Mouse (Mus musculus): ENCODE data around the gene Slc6a8. TPM values are rescaled to one million over a fixed set of nuclear protein-coding genes. Genes with fewer than 3 reads are reported as not detected.

Gene Slc6a8
- polyA plus RNA-seq, 1 experiment from 2014 or later: 10.4 TPM

- no peak overlapping the region for H3K4me3 ChIP-seq (ENCODE audit: low read length)
- H3K27ac ChIP-seq (ENCODE audit: low read depth, low read length): no peak overlapping the region
- no peaks in the 10 kb centered on the region for H3K4me1 ChIP-seq (ENCODE audit: control insufficient read depth, insufficient read depth, low read length)
- no peaks in the 10 kb centered on the region for H3K27me3 ChIP-seq (ENCODE audit: control insufficient read depth, insufficient read depth, low read length)
- H3K9ac ChIP-seq (ENCODE audit: low read depth, low read length): no peak overlapping the region
- no peak overlapping the region for H3K4me2 ChIP-seq (replicated peaks; ENCODE audit: low read depth, low read length)
- H3K9me3 ChIP-seq (ENCODE audit: control insufficient read depth, low read length): no peaks in the 10 kb centered on the region
- 24% methylated on average over 6 of the region's 6 CpGs for WGBS
- H3K36me3 ChIP-seq (ENCODE audit: control insufficient read depth, insufficient read depth, low read length): no peaks in the 10 kb centered on the region
- ATAC-seq (ENCODE audit: low FRiP score, low TSS enrichment): peak; percentile 72; the same call in 1 of the 2 replicates
These were observed 18.8 kb upstream of the Slc6a8 start for GRCm38 (mm10) chrX:73654177-73654576.

GRCm38 (mm10) chrX:73655529-73655928 lies 17.4 kb upstream of the Slc6a8 start:
- Histone ChIP-seq H3K4me1 (ENCODE audit: control insufficient read depth, insufficient read depth, low read length) (no peaks in the 10 kb centered on the region), H3K36me3 (ENCODE audit: control insufficient read depth, insufficient read depth, low read length) (no peaks in the 10 kb centered on the region), H3K27me3 (ENCODE audit: control insufficient read depth, insufficient read depth, low read length) (no peaks in the 10 kb centered on the region), H3K9me3 (ENCODE audit: control insufficient read depth, low read length) (no peaks in the 10 kb centered on the region), H3K27ac (ENCODE audit: low read depth, low read length) (no peak overlapping the region), H3K9ac (ENCODE audit: low read depth, low read length) (no peak overlapping the region), H3K4me3 (ENCODE audit: low read length) (no peak overlapping the region), H3K4me2 (replicated peaks; ENCODE audit: low read depth, low read length) (no peak overlapping the region)
- ATAC-seq (ENCODE audit: low FRiP score, low TSS enrichment): no peak
- 74% methylated on average over 3 of the region's 3 CpGs for WGBS

- Histone ChIP-seq H3K27ac (ENCODE audit: low read depth, low read length) (no peak overlapping the region), H3K27me3 (ENCODE audit: control insufficient read depth, insufficient read depth, low read length) (no peaks in the 10 kb centered on the region), H3K4me3 (ENCODE audit: low read length) (no peak overlapping the region), H3K4me2 (replicated peaks; ENCODE audit: low read depth, low read length) (no peak overlapping the region), H3K4me1 (ENCODE audit: control insufficient read depth, insufficient read depth, low read length) (no peaks in the 10 kb centered on the region), H3K9me3 (ENCODE audit: control insufficient read depth, low read length) (no peaks in the 10 kb centered on the region), H3K9ac (ENCODE audit: low read depth, low read length) (no peak overlapping the region), H3K36me3 (ENCODE audit: control insufficient read depth, insufficient read depth, low read length) (no peaks in the 10 kb centered on the region)
- ATAC-seq (ENCODE audit: low FRiP score, low TSS enrichment): no peak
- WGBS: 60% methylated on average over 7 of the region's 7 CpGs
These were observed 14.6 kb upstream of the Slc6a8 start for GRCm38 (mm10) chrX:73658391-73658790.

- Histone ChIP-seq H3K9me3 (ENCODE audit: control insufficient read depth, low read length) (no peaks in the 10 kb centered on the region), H3K4me2 (replicated peaks; ENCODE audit: low read depth, low read length) (peak overlapping the region; percentile 67), H3K4me3 (ENCODE audit: low read length) (peak overlapping the region; percentile 46), H3K27me3 (ENCODE audit: control insufficient read depth, insufficient read depth, low read length) (no peaks in the 10 kb centered on the region), H3K27ac (ENCODE audit: low read depth, low read length) (no peak overlapping the region), H3K4me1 (ENCODE audit: control insufficient read depth, insufficient read depth, low read length) (no peaks in the 10 kb centered on the region), H3K36me3 (ENCODE audit: control insufficient read depth, insufficient read depth, low read length) (no peaks in the 10 kb centered on the region), H3K9ac (ENCODE audit: low read depth, low read length) (no peak overlapping the region; the same call in 1 of the 2 replicates)
- peak; percentile 19; the same call in 1 of the 2 replicates for ATAC-seq (ENCODE audit: low FRiP score, low TSS enrichment)
- WGBS: 59% methylated on average over 13 of the region's 13 CpGs
These were observed 13.9 kb upstream of the Slc6a8 start for GRCm38 (mm10) chrX:73658936-73659574.

- Histone ChIP-seq H3K4me3 (ENCODE audit: low read length) (peak within 1 kb of the TSS; percentile 46), H3K27me3 (ENCODE audit: control insufficient read depth, insufficient read depth, low read length) (no peaks in the 10 kb centered on the region), H3K36me3 (ENCODE audit: control insufficient read depth, insufficient read depth, low read length) (no peaks in the 10 kb centered on the region), H3K27ac (ENCODE audit: low read depth, low read length) (no peak within 1 kb of the TSS), H3K9ac (ENCODE audit: low read depth, low read length) (peak within 1 kb of the TSS; percentile 50), H3K4me1 (ENCODE audit: control insufficient read depth, insufficient read depth, low read length) (no peaks in the 10 kb centered on the region), H3K4me2 (replicated peaks; ENCODE audit: low read depth, low read length) (peak within 1 kb of the TSS; percentile 67), H3K9me3 (ENCODE audit: control insufficient read depth, low read length) (no peaks in the 10 kb centered on the region)
- peak; percentile 59 for ATAC-seq (ENCODE audit: low FRiP score, low TSS enrichment)
- 31% methylated on average over 54 of the region's 57 CpGs for WGBS
These were observed 13.2 kb upstream of the Slc6a8 start, which contains the start of gene Pnck for GRCm38 (mm10) chrX:73659575-73660283. Pnck (minus strand) TSS chrX:73660117.

GRCm38 (mm10) chrX:73660284-73660665 lies 12.7 kb upstream of the Slc6a8 start:
- H3K36me3 ChIP-seq (ENCODE audit: control insufficient read depth, insufficient read depth, low read length): no peaks in the 10 kb centered on the region
- no peaks in the 10 kb centered on the region for H3K27me3 ChIP-seq (ENCODE audit: control insufficient read depth, insufficient read depth, low read length)
- H3K4me2 ChIP-seq (replicated peaks; ENCODE audit: low read depth, low read length): peak overlapping the region; percentile 67
- H3K27ac ChIP-seq (ENCODE audit: low read depth, low read length): no peak overlapping the region
- no peaks in the 10 kb centered on the region for H3K9me3 ChIP-seq (ENCODE audit: control insufficient read depth, low read length)
- H3K9ac ChIP-seq (ENCODE audit: low read depth, low read length): no peak overlapping the region
- ATAC-seq (ENCODE audit: low FRiP score, low TSS enrichment): no peak
- H3K4me1 ChIP-seq (ENCODE audit: control insufficient read depth, insufficient read depth, low read length): no peaks in the 10 kb centered on the region
- H3K4me3 ChIP-seq (ENCODE audit: low read length): peak overlapping the region; percentile 46; the same call in 1 of the 2 replicates
- WGBS: 63% methylated on average over 3 of the region's 3 CpGs

- H3K9ac ChIP-seq (ENCODE audit: low read depth, low read length): no peak overlapping the region
- H3K27ac ChIP-seq (ENCODE audit: low read depth, low read length): no peak overlapping the region
- no peaks in the 10 kb centered on the region for H3K36me3 ChIP-seq (ENCODE audit: control insufficient read depth, insufficient read depth, low read length)
- H3K4me3 ChIP-seq (ENCODE audit: low read length): no peak overlapping the region
- no peaks in the 10 kb centered on the region for H3K9me3 ChIP-seq (ENCODE audit: control insufficient read depth, low read length)
- no peak overlapping the region for H3K4me2 ChIP-seq (replicated peaks; ENCODE audit: low read depth, low read length)
- no peak for ATAC-seq (ENCODE audit: low FRiP score, low TSS enrichment)
- H3K4me1 ChIP-seq (ENCODE audit: control insufficient read depth, insufficient read depth, low read length): no peaks in the 10 kb centered on the region
- no peaks in the 10 kb centered on the region for H3K27me3 ChIP-seq (ENCODE audit: control insufficient read depth, insufficient read depth, low read length)
These were observed 9.8 kb upstream of the Slc6a8 start for GRCm38 (mm10) chrX:73663143-73663542.

- no peak overlapping the region for H3K4me3 ChIP-seq (ENCODE audit: low read length)
- peaks cover 3% of the 10 kb centered on the region; the same call in 1 of the 2 replicates for H3K36me3 ChIP-seq (ENCODE audit: control insufficient read depth, insufficient read depth, low read length)
- no peak overlapping the region for H3K4me2 ChIP-seq (replicated peaks; ENCODE audit: low read depth, low read length)
- no peaks in the 10 kb centered on the region for H3K4me1 ChIP-seq (ENCODE audit: control insufficient read depth, insufficient read depth, low read length)
- no peak overlapping the region for H3K9ac ChIP-seq (ENCODE audit: low read depth, low read length)
- peak; percentile 67 for ATAC-seq (ENCODE audit: low FRiP score, low TSS enrichment)
- no peaks in the 10 kb centered on the region for H3K27me3 ChIP-seq (ENCODE audit: control insufficient read depth, insufficient read depth, low read length)
- 61% methylated on average over 4 of the region's 4 CpGs for WGBS
- H3K27ac ChIP-seq (ENCODE audit: low read depth, low read length): no peak overlapping the region
- no peaks in the 10 kb centered on the region for H3K9me3 ChIP-seq (ENCODE audit: control insufficient read depth, low read length)
These were observed 919 bp upstream of the Slc6a8 start for GRCm38 (mm10) chrX:73672031-73672431.

- 25% methylated on average over 37 of the region's 42 CpGs for WGBS
- peak overlapping the region; percentile 72 for H3K4me2 ChIP-seq (replicated peaks; ENCODE audit: low read depth, low read length)
- ATAC-seq (ENCODE audit: low FRiP score, low TSS enrichment): peak; percentile 26
- no peak overlapping the region for H3K27ac ChIP-seq (ENCODE audit: low read depth, low read length)
- H3K9me3 ChIP-seq (ENCODE audit: control insufficient read depth, low read length): no peaks in the 10 kb centered on the region
- H3K4me3 ChIP-seq (ENCODE audit: low read length): peak overlapping the region; percentile 54
- H3K27me3 ChIP-seq (ENCODE audit: control insufficient read depth, insufficient read depth, low read length): no peaks in the 10 kb centered on the region
- H3K4me1 ChIP-seq (ENCODE audit: control insufficient read depth, insufficient read depth, low read length): no peaks in the 10 kb centered on the region
- peaks cover 10% of the 10 kb centered on the region; the same call in 1 of the 2 replicates for H3K36me3 ChIP-seq (ENCODE audit: control insufficient read depth, insufficient read depth, low read length)
- H3K9ac ChIP-seq (ENCODE audit: low read depth, low read length): peak overlapping the region; percentile 79
These were observed 643 bp downstream of the Slc6a8 start for GRCm38 (mm10) chrX:73673619-73673967.
